Mouse (Mus musculus) embryonic fibroblast, embryonic 13.5 days (primary cell): ENCODE data around the gene Zfp362.

Source experiments
- CTCF ChIP-seq: IDR thresholded peaks from 2 replicates; pipeline ENCODE4 v1.5.1; 2011; ENCODE audit warnings: mild to moderate bottlenecking, control low read depth, low read length, moderate library complexity, borderline replicate concordance; ENCODE audit not compliant: insufficient read depth
- POLR2A ChIP-seq: IDR thresholded peaks from 2 replicates; pipeline ENCODE4 v1.6.1; 2011; ENCODE audit warnings: low read depth, mild to moderate bottlenecking, control low read depth, low read length, moderate library complexity

DNA sequence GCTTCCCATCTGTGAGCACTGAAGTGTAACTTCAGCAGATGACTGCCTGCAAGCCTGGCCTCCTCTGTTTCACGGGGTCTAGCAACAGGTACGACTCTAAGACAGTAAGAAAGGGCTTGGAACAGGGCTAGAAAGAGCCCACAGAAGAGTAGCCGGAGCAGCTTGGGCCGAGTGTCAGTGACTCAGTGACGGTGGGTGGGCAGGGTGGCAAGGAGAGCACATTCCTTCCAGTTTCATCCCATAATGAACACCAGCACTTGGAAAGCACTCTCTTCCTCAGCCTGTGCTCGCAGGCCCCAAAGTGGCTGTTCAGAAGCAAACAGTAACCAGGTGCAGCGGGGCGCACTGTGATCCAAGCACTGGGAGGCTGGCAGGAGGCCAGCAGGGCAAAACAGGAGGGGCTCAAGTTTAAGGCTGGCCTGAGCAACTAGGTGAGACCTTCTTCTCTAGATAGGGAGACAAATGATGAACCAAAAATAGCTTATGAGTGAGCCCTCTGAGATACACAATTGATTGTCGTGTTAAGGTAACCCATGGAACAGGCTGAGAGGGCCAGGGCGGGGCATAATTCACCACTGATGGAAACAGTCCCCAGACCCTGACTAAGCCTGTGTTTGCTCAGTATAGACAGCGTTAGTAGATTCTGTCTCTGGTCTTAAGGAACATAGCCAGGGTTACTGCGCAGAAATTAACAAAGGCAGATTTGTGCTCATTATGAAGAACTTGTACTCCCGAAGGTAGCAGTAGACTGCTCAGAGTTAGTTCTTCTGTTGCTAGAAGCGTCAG, 67.8 kb downstream of the Zfp362 start:
- TF ChIP-seq CTCF (no peak), POLR2A (no peak)
